Mouse (Mus musculus) v-Abl transformed pro-B cells (cell line): ENCODE results near the gene Gm8265.
"Not testable (repeated sequence)": the region's sequence is repeated elsewhere in the genome, so short reads cannot be mapped to it uniquely, and the experiment has no call there.

Source experiments
- in situ Hi-C, 2 experiments: fragments of 400-800 bp; cut with MboI; formaldehyde crosslinking; loops; one replicate each; pipeline ENCODE4 v1.15.1; 2025; ENCODE audit not compliant: unreplicated experiment in 2 of 2

The Gm8265 gene

GRCm38 (mm10) chr14:5632928-5633327 is at the start of gene Gm8265:
Gene Gm8265 (minus strand): TSS chr14:5633028.
- in situ Hi-C loops = not testable (repeated sequence)
